Mouse (Mus musculus) MEL (cell line): ENCODE results near the gene Mrpl49. TPM values are rescaled to one million over a fixed set of nuclear protein-coding genes. Genes with fewer than 3 reads are reported as not detected.
A peak's percentile ranks its signal among the peaks of the same experiment; 100 is the strongest.

Experiments
- DNase-seq: peaks from one replicate; pipeline ENCODE4 v3.0.0; 2011; ENCODE audit warnings: low read depth, low spot score
- H3K27ac ChIP-seq: 2 replicates; pipeline ENCODE4 v1.5.1; 2012; ENCODE audit warnings: low read depth, mild to moderate bottlenecking, control low read depth, low read length, moderate library complexity; ENCODE audit not compliant: control insufficient read depth
- H3K27me3 ChIP-seq, 2 experiments: fragments of 150-350 bp in 1 of 2; sonication (generic) in 1 of 2; 2 replicates each; pipeline ENCODE4 v1.6.1; 2012; ENCODE audit warnings: low read length in 2 of 2, mild to moderate bottlenecking in 2 of 2, improper control_type of control experiment in 1 of 2, moderate library complexity in 1 of 2; ENCODE audit not compliant: insufficient read depth in 2 of 2, control insufficient read depth in 1 of 2
- H3K36me3 ChIP-seq, 2 experiments: 2 replicates each; pipeline ENCODE4 v1.6.1; 2012 to 2014; ENCODE audit warnings: low read length in 2 of 2, improper control_type of control experiment in 1 of 2, inconsistent platforms in 1 of 2, mild to moderate bottlenecking in 1 of 2; ENCODE audit not compliant: insufficient read depth in 2 of 2, control insufficient read depth in 1 of 2
- H3K4me1 ChIP-seq, 2 experiments: fragments of 150-350 bp in 1 of 2; sonication (generic) in 1 of 2; 2 replicates each; pipeline ENCODE4 v1.6.1; 2012; ENCODE audit warnings: low read length in 2 of 2, improper control_type of control experiment in 1 of 2, mild to moderate bottlenecking in 1 of 2; ENCODE audit not compliant: insufficient read depth in 2 of 2, control insufficient read depth in 1 of 2
- H3K4me3 ChIP-seq, 2 experiments: fragments of 150-350 bp in 1 of 2; sonication (generic) in 1 of 2; 2 replicates each; pipeline ENCODE4 v1.5.1; 2012; ENCODE audit warnings: low read depth in 2 of 2, low read length in 2 of 2, mild to moderate bottlenecking in 2 of 2, moderate library complexity in 2 of 2, control low read depth in 1 of 2, improper control_type of control experiment in 1 of 2; ENCODE audit not compliant: control insufficient read depth in 1 of 2, insufficient read depth in 1 of 2
- H3K79me2 ChIP-seq: 2 replicates; pipeline ENCODE4 v1.6.1; 2012; ENCODE audit warnings: mild to moderate bottlenecking, low read length, moderate library complexity; ENCODE audit not compliant: control insufficient read depth, poor library complexity, insufficient read depth
- H3K9ac ChIP-seq: 2 replicates; pipeline ENCODE4 v1.6.1; 2012; ENCODE audit warnings: low read depth, mild to moderate bottlenecking, control low read depth, low read length, moderate library complexity; ENCODE audit not compliant: control insufficient read depth, poor library complexity, severe bottlenecking
- H3K9me3 ChIP-seq: fragments of 150-350 bp; sonication (generic); replicated peaks from 2 replicates; pipeline ENCODE4 v1.6.1; 2012; ENCODE audit warnings: mild to moderate bottlenecking, low read length, improper control_type of control experiment, moderate library complexity; ENCODE audit not compliant: insufficient read depth
- CHD1 ChIP-seq: IDR thresholded peaks from 2 replicates; pipeline ENCODE4 v1.6.1; 2012; ENCODE audit warnings: low read depth, mild to moderate bottlenecking, inconsistent platforms, low read length, improper control_type of control experiment
- MAX ChIP-seq: IDR thresholded peaks from 2 replicates; pipeline ENCODE4 v1.6.1; 2011; ENCODE audit warnings: low read length, improper control_type of control experiment
- MYB ChIP-seq: IDR thresholded peaks from 2 replicates; pipeline ENCODE4 v1.6.1; 2011; ENCODE audit warnings: mild to moderate bottlenecking, low read depth, low read length, improper control_type of control experiment
- NELFE ChIP-seq: IDR thresholded peaks from 2 replicates; pipeline ENCODE4 v1.6.1; 2011; ENCODE audit warnings: low read depth, low read length, improper control_type of control experiment
- POLR2AphosphoS5 ChIP-seq: IDR thresholded peaks from 2 replicates; pipeline ENCODE4 v1.6.1; 2012; ENCODE audit warnings: low read depth, borderline replicate concordance, mild to moderate bottlenecking, inconsistent platforms, low read length, moderate library complexity, mixed read lengths
- RAD21 ChIP-seq: IDR thresholded peaks from 2 replicates; pipeline ENCODE4 v1.6.1; 2011; ENCODE audit warnings: mild to moderate bottlenecking, low read depth, low read length, improper control_type of control experiment
- RCOR1 ChIP-seq: IDR thresholded peaks from 2 replicates; pipeline ENCODE4 v1.6.1; 2012; ENCODE audit warnings: low read depth, mild to moderate bottlenecking, inconsistent platforms, low read length, improper control_type of control experiment
- SIN3A ChIP-seq: IDR thresholded peaks from 2 replicates; pipeline ENCODE4 v1.6.1; 2012; ENCODE audit warnings: low read length, improper control_type of control experiment, inconsistent platforms
- TCF12 ChIP-seq: IDR thresholded peaks from 2 replicates; pipeline ENCODE4 v1.6.1; 2014; ENCODE audit warnings: low read depth, mild to moderate bottlenecking, inconsistent platforms, low read length, improper control_type of control experiment, moderate library complexity
- UBTF ChIP-seq: IDR thresholded peaks from 2 replicates; pipeline ENCODE4 v1.6.1; 2012; ENCODE audit warnings: low read depth, mild to moderate bottlenecking, inconsistent platforms, low read length, improper control_type of control experiment, moderate library complexity, borderline replicate concordance; ENCODE audit not compliant: insufficient read depth
- USF2 ChIP-seq, 2 experiments: IDR thresholded peaks; 2 replicates each; pipeline ENCODE4 v1.6.1; 2011 to 2012; ENCODE audit warnings: improper control_type of control experiment in 2 of 2, low read length in 2 of 2, borderline replicate concordance in 1 of 2, inconsistent platforms in 1 of 2, low read depth in 1 of 2, mild to moderate bottlenecking in 1 of 2; ENCODE audit not compliant: insufficient read depth in 1 of 2
- ZMIZ1 ChIP-seq: IDR thresholded peaks from 2 replicates; pipeline ENCODE4 v1.6.1; 2012; ENCODE audit warnings: low read depth, mild to moderate bottlenecking, inconsistent platforms, low read length, improper control_type of control experiment, moderate library complexity
- polyA plus RNA-seq, 2 experiments: library from polyadenylated mRNA; stranded (reverse) in 1 of 2; unstranded in 1 of 2; fragments of >175 nt in 1 of 2; fragments of >200 nt in 1 of 2; gene quantifications; 2 replicates each; pipeline versions ENCODE4 v1.2.1 to v1.2.4; 2012; ENCODE audit warnings: low replicate concordance in 2 of 2, low read depth in 1 of 2; ENCODE audit not compliant: insufficient read length in 2 of 2, insufficient read depth in 1 of 2, missing spikeins in 1 of 2
- total RNA-seq: library from RNA; depleted of rRNA; stranded (reverse); fragments of 300-350 nt; gene quantifications from 2 replicates; pipeline ENCODE4 v1.2.3, GENCODE M21; 2012

Gene Mrpl49
- total and polyA plus RNA-seq, 3 experiments: 81.6 to 98.7 TPM; not detected in 1

DNA sequence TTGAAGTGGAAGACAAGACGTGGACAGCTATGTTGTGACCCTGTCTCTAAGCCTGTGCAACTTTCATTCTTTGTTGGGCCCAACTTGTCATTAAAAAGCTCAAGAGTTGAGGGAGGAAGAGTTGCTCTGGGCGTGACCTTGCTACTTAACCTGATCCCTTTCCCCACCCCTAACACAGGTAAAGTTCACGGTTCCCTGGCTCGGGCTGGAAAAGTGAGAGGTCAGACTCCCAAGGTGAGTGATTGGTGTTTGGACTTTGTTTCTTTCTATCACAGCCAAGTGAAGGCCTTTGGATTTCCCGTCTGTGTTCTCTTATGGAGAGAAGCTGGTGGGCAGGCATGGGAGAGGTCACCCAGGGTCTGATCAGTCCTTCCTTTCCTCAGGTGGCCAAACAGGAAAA is 1.4 kb upstream of the Mrpl49 start:
- peaks cover 49% of the 10 kb centered on the region for H3K79me2 ChIP-seq
- H3K27ac ChIP-seq: peak overlapping the region; percentile 67
- peaks cover 4 to 23% of the 10 kb centered on the region in 2 experiments; a peak in 3 of 4 replicates for H3K36me3 ChIP-seq
- TF ChIP-seq MAX (no peak), POLR2AphosphoS5 (no peak), TCF12 (no peak), ZMIZ1 (no peak), USF2 (IDR thresholded peaks at IDR 0.05; ENCODE audit: borderline replicate concordance in 1 of 2, insufficient read depth in 1 of 2, low read depth in 1 of 2, low read length in 2 of 2) (no peak), MYB (no peak)
- H3K4me1 ChIP-seq: peaks cover 0 to 16% of the 10 kb centered on the region in 2 experiments; a peak in 1 of 4 replicates
- H3K9me3 ChIP-seq: no peaks in the 10 kb centered on the region
- no peaks in the 10 kb centered on the region for H3K27me3 ChIP-seq
- peak overlapping the region; percentile 95 for H3K9ac ChIP-seq
- H3K4me3 ChIP-seq: peak overlapping the region; percentile 81 to 85
- peak; percentile 32 for DNase-seq

- peak overlapping the region; percentile 81 to 85 for H3K4me3 ChIP-seq
- peak overlapping the region; percentile 67 for H3K27ac ChIP-seq
- H3K36me3 ChIP-seq: peaks cover 4 to 23% of the 10 kb centered on the region in 2 experiments; a peak in 3 of 4 replicates
- H3K4me1 ChIP-seq: peaks cover 0 to 16% of the 10 kb centered on the region in 2 experiments; a peak in 1 of 4 replicates
- peaks cover 49% of the 10 kb centered on the region for H3K79me2 ChIP-seq
- no peaks in the 10 kb centered on the region for H3K9me3 ChIP-seq
- H3K27me3 ChIP-seq: no peaks in the 10 kb centered on the region
- peak overlapping the region; percentile 95 for H3K9ac ChIP-seq
- TF ChIP-seq SIN3A (peak; percentile 2; the same call in 1 of the 2 replicates), RAD21 (no peak)
- TF ChIP-seq, all 39 proteins: peak for 1
- peak; percentile 39 for DNase-seq
Measured at GRCm38 (mm10) chr19:6058513-6058912, 928 bp upstream of the Mrpl49 start.

DNA sequence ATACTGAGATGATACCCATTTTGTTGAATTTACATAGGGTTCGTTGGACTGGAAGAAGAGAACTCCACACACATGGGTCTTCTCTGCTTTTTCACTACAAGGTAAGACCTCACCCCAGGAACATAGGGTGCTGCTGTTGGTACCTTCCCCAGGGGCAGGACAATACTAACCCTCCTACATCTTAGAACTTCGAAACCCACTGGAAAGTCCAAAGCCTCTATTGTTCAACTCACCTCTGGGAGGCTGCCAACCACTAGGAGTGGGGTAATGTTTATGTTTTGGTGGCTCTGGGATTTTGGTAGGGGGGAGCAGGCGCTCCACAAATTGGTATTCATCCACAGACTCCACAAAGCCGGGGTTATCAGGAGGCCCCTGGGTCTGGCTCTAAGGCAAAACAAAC is 889 bp downstream of the Mrpl49 start:
- Histone ChIP-seq H3K9me3 (no peaks in the 10 kb centered on the region), H3K9ac (peak overlapping the region; percentile 96), H3K27me3 (no peaks in the 10 kb centered on the region), H3K4me1 (peaks cover 0 to 10% of the 10 kb centered on the region in 2 experiments; a peak in 1 of 4 replicates), H3K79me2 (peaks cover 39% of the 10 kb centered on the region), H3K36me3 (peaks cover 8 to 18% of the 10 kb centered on the region in 2 experiments), H3K27ac (no peak overlapping the region), H3K4me3 (peak overlapping the region; percentile 95)
- DNase-seq: no peak
- TF ChIP-seq TCF12: no peak
- no peak for TF ChIP-seq UBTF
- no peak for TF ChIP-seq NELFE
- TF ChIP-seq CHD1: no peak
- no peak for TF ChIP-seq SIN3A
- no peak for TF ChIP-seq RCOR1
- TF ChIP-seq ZMIZ1: no peak
